Mouse (Mus musculus) thymus, adult 2 months (tissue): ENCODE measurements around the gene Acsm1.

Experiments used
- CTCF ChIP-seq: fragments of 200-500 bp; IDR thresholded peaks from 2 replicates; pipeline ENCODE4 v1.5.1; 2012; ENCODE audit warnings: mild to moderate bottlenecking, control low read depth, low read length, moderate library complexity, borderline replicate concordance; ENCODE audit not compliant: control insufficient read depth, poor library complexity, insufficient read depth; ENCODE audit errors: extremely low read depth
- POLR2A ChIP-seq: fragments of 200-500 bp; IDR thresholded peaks from 2 replicates; pipeline ENCODE4 v1.6.1; 2012; ENCODE audit warnings: mild to moderate bottlenecking, low read length, control low read depth, moderate library complexity; ENCODE audit not compliant: control insufficient read depth, poor library complexity, insufficient read depth; ENCODE audit errors: extremely low read depth

- TF ChIP-seq CTCF (no peak), POLR2A (no peak)
Measured at GRCm38 (mm10) chr7:119667893-119668292, 61.1 kb downstream of the Acsm1 start.
